Mouse (Mus musculus): Measurements from ENCODE around the gene Heatr9. TPM values are rescaled to one million over a fixed set of nuclear protein-coding genes. Genes with fewer than 3 reads are reported as not detected.
A peak's percentile ranks its signal among the peaks of the same experiment; 100 is the strongest.

Gene Heatr9
- total and polyA plus RNA-seq, 2 experiments from 2014 or later, result not detected

- WGBS, result 81% methylated on average over 2 of the region's 2 CpGs
- no peak for TF ChIP-seq EP300 (IDR thresholded peaks at IDR 0.05; ENCODE audit: low read depth)
- no peak for TF ChIP-seq CTCF (IDR thresholded peaks at IDR 0.05; ENCODE audit: low read depth)
- no peaks in the 10 kb centered on the region for H3K4me1 ChIP-seq (ENCODE audit: control insufficient read depth, insufficient read depth)
- H3K9me3 ChIP-seq (replicated peaks; ENCODE audit: control insufficient read depth, low read length), result no peaks in the 10 kb centered on the region
- no peak for DNase-seq (ENCODE audit: low spot score)
- no peak overlapping the region for H3K4me3 ChIP-seq (ENCODE audit: low read depth, low read length)
- ATAC-seq (ENCODE audit: insufficient read depth, low read depth), result no peak
- H3K4me2 ChIP-seq (ENCODE audit: low read depth, low read length), result no peak overlapping the region
- H3K27ac ChIP-seq (ENCODE audit: low read depth), result no peak overlapping the region
- H3K9ac ChIP-seq (replicated peaks; ENCODE audit: low read depth, low read length), result no peak overlapping the region
- H3K27me3 ChIP-seq (ENCODE audit: control insufficient read depth, insufficient read depth, low read length), result no peaks in the 10 kb centered on the region
- peaks cover 14% of the 10 kb centered on the region for H3K36me3 ChIP-seq (replicated peaks; ENCODE audit: control insufficient read depth, insufficient read depth, low read length)
These were observed 26.4 kb downstream of the Heatr9 start for GRCm38 (mm10) chr11:83495571-83495970.

DNA sequence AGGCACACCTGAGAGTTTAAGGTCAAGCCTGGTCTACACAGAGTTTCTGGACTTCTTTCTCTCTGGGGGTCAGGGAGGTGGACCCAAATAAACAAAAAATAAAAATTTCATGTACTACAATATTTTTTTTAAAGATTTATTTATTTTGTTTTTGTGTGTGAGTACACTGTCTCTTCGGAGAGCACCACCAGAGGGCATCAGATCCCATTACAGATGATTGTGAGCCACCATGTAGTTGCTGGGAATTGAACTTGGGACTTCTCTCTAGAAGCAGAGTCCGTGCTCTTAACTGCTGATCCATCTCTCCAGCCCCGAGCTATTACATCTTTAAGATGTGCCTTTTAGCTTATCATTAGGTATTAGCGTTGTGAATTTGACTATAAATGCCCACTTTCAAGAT is 30.5 kb downstream of the Heatr9 start:
- TF ChIP-seq CTCF (IDR thresholded peaks at IDR 0.05; ENCODE audit: low read depth), result no peak
- TF ChIP-seq EP300 (IDR thresholded peaks at IDR 0.05; ENCODE audit: low read depth), result no peak
- 77% methylated on average over 4 of the region's 4 CpGs for WGBS
- Histone ChIP-seq H3K9me3 (replicated peaks; ENCODE audit: control insufficient read depth, low read length) (no peaks in the 10 kb centered on the region), H3K4me3 (ENCODE audit: low read depth, low read length) (no peak overlapping the region), H3K27me3 (ENCODE audit: control insufficient read depth, insufficient read depth, low read length) (no peaks in the 10 kb centered on the region), H3K9ac (replicated peaks; ENCODE audit: low read depth, low read length) (no peak overlapping the region), H3K36me3 (replicated peaks; ENCODE audit: control insufficient read depth, insufficient read depth, low read length) (peaks cover 26% of the 10 kb centered on the region), H3K4me1 (ENCODE audit: control insufficient read depth, insufficient read depth) (no peaks in the 10 kb centered on the region), H3K27ac (ENCODE audit: low read depth) (no peak overlapping the region), H3K4me2 (ENCODE audit: low read depth, low read length) (no peak overlapping the region)
- DNase-seq (ENCODE audit: low spot score), result no peak
- ATAC-seq (ENCODE audit: insufficient read depth, low read depth), result no peak

DNA sequence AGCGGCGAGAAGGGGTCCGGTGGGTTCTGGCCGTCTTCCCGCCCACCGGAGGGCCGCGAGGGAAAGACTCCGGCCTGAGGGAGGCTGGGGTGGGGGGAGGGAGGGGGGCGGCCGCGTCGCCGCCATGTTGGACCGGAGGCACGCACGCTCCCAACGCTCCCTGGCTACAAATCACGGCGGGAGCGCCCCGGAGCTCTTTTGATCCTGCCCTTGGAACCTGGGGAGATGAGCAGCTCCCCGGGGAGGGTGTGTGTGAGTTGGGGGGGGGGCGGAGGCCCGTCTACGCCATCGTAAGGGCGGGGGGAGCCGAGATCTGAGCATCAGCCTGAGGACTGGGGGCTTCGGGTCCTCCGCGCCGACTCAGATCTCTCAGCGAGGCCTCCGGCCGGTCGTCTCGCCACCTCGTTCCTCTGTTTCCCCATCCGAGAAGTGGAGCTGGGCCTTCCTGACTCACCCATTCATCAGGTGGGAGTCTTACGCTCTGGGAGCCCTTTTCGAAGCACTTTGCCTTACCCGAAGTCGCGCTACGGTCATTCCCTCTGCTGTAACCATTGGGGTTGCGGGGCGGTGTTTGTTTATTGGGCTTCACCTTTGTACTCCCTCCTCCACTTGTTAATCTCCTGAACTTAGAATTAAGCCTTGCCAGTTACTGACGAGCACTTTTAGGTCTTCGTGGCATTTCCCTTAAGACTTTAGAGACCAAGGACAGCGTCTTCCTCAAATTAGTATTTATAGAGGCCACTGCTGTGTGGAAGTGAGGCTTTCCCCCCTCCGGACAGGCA is 48.5 kb downstream of the Heatr9 start:
- peaks cover 10% of the 10 kb centered on the region for H3K4me1 ChIP-seq (ENCODE audit: control insufficient read depth, insufficient read depth)
- peaks cover 7% of the 10 kb centered on the region; the same call in 1 of the 2 replicates for H3K27me3 ChIP-seq (ENCODE audit: control insufficient read depth, insufficient read depth, low read length)
- DNase-seq (ENCODE audit: low spot score) (peak; percentile 46), ATAC-seq (ENCODE audit: insufficient read depth, low read depth) (peak; percentile 84)
- TF ChIP-seq CTCF (IDR thresholded peaks at IDR 0.05; ENCODE audit: low read depth) (no peak), EP300 (IDR thresholded peaks at IDR 0.05; ENCODE audit: low read depth) (no peak)
- H3K9me3 ChIP-seq (replicated peaks; ENCODE audit: control insufficient read depth, low read length), result no peaks in the 10 kb centered on the region
- H3K27ac ChIP-seq (ENCODE audit: low read depth), result peak overlapping the region; percentile 97
- 0 out of 2 replicates have a peak, but pooled peaks cover 12% of the 10 kb centered on the region for H3K36me3 ChIP-seq (replicated peaks; ENCODE audit: control insufficient read depth, insufficient read depth, low read length)
- H3K4me2 ChIP-seq (ENCODE audit: low read depth, low read length), result peak overlapping the region; percentile 98
- peak overlapping the region; percentile 99 for H3K4me3 ChIP-seq (ENCODE audit: low read depth, low read length)
- peak overlapping the region; percentile 95 for H3K9ac ChIP-seq (replicated peaks; ENCODE audit: low read depth, low read length)
- under 1% methylated on average over 40 of the region's 52 CpGs for WGBS

DNA sequence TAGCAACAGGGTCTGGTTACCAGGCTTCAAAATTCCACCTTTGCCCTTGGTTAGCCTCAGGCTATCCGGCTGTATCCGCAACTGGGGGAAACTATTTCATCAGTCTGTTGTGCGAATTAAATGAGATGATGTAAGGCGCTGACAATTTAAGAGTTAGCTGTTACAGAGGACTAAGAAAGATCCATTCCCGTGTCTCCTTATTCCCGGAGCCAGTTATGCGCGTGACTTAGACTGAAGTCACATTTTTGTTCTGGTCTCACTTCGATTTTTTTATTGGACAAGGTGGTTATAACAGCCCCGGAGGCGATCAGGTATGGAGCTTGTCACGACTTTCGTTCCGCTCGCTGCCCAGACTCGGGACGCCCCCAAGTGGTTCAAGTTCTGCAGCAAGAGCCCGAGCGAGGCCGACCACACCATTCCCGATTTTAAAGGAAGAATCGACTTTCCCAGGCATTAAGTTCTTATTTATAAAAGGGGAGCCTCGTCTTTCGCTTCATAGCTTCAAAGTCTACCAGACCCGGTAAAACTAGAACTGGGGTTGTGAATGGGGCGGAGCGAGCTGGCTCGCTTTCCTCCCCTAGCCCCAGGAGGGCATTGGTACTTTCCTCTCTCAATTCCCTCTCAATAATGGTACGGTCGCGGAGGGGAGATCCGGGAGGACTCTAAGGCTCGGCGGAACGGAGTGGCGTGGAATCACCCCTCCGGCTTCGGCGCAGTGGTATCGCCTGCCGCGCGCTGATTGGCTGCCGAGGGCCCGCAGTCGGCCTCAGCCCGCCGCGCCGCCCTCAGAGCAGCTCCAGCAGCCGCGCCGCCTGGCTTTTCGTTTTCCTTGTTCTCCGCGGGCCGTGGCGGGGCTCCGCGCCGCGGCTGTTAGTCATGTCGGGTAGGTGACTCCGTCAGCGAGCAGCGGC is 49.4 kb downstream of the Heatr9 start, which contains the start of gene Taf15:
Gene Taf15, plus strand, starts transcription at position 763 of the 911 bp plus-strand sequence.
- H3K27ac ChIP-seq (ENCODE audit: low read depth), result peak within 1 kb of the TSS; percentile 97
- H3K9ac ChIP-seq (replicated peaks; ENCODE audit: low read depth, low read length), result peak within 1 kb of the TSS; percentile 95
- peak within 1 kb of the TSS; percentile 98 for H3K4me2 ChIP-seq (ENCODE audit: low read depth, low read length)
- under 1% methylated on average over 61 of the region's 66 CpGs for WGBS
- H3K9me3 ChIP-seq (replicated peaks; ENCODE audit: control insufficient read depth, low read length), result no peaks in the 10 kb centered on the region
- H3K4me1 ChIP-seq (ENCODE audit: control insufficient read depth, insufficient read depth), result peaks cover 10% of the 10 kb centered on the region
- H3K36me3 ChIP-seq (replicated peaks; ENCODE audit: control insufficient read depth, insufficient read depth, low read length), result 0 out of 2 replicates have a peak, but pooled peaks cover 8% of the 10 kb centered on the region
- ATAC-seq (ENCODE audit: insufficient read depth, low read depth) (peak; percentile 97), DNase-seq (ENCODE audit: low spot score) (peak; percentile 99)
- H3K27me3 ChIP-seq (ENCODE audit: control insufficient read depth, insufficient read depth, low read length), result peaks cover 7% of the 10 kb centered on the region; the same call in 1 of the 2 replicates
- peak; percentile 78 for TF ChIP-seq CTCF (IDR thresholded peaks at IDR 0.05; ENCODE audit: low read depth)
- peak; percentile 90 for TF ChIP-seq EP300 (IDR thresholded peaks at IDR 0.05; ENCODE audit: low read depth)
- H3K4me3 ChIP-seq (ENCODE audit: low read depth, low read length), result peak within 1 kb of the TSS; percentile 99

DNA sequence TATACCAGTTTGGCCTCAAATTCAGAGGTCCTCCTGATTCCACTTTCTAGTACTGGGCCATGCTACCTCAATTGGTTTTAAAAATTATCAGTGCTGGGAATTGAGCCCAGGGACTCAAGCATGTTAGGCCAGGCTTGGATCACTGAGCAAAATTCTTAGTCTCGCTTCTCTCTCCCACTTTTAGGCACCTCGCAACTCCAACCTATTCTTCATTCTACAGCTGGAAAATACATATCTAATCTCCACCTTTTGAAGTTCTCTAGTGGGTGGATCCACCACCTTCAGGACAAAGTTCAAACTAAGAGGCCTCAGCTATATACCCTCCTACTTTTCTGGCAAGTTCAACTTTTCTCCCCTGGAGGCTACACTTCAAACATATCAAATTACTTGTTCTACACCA is 50.2 kb downstream of the Heatr9 start:
- 0 out of 2 replicates have a peak, but pooled peaks cover 3% of the 10 kb centered on the region for H3K36me3 ChIP-seq (replicated peaks; ENCODE audit: control insufficient read depth, insufficient read depth, low read length)
- peaks cover 7% of the 10 kb centered on the region; the same call in 1 of the 2 replicates for H3K27me3 ChIP-seq (ENCODE audit: control insufficient read depth, insufficient read depth, low read length)
- no peak for ATAC-seq (ENCODE audit: insufficient read depth, low read depth)
- WGBS, result 81% methylated on average over 2 of the region's 2 CpGs
- no peak for DNase-seq (ENCODE audit: low spot score)
- peaks cover 15% of the 10 kb centered on the region for H3K4me1 ChIP-seq (ENCODE audit: control insufficient read depth, insufficient read depth)
- H3K27ac ChIP-seq (ENCODE audit: low read depth), result no peak overlapping the region
- no peak for TF ChIP-seq CTCF (IDR thresholded peaks at IDR 0.05; ENCODE audit: low read depth)
- TF ChIP-seq EP300 (IDR thresholded peaks at IDR 0.05; ENCODE audit: low read depth), result no peak
- no peak overlapping the region for H3K4me3 ChIP-seq (ENCODE audit: low read depth, low read length)
- no peaks in the 10 kb centered on the region for H3K9me3 ChIP-seq (replicated peaks; ENCODE audit: control insufficient read depth, low read length)
- peak overlapping the region; percentile 98; the same call in 1 of the 2 replicates for H3K4me2 ChIP-seq (ENCODE audit: low read depth, low read length)
- H3K9ac ChIP-seq (replicated peaks; ENCODE audit: low read depth, low read length), result no peak overlapping the region

Measured in heart, postnatal 0 days (tissue).